ENCODE assay signal across 22 mouse cellular contexts in the genomic region with DNA sequence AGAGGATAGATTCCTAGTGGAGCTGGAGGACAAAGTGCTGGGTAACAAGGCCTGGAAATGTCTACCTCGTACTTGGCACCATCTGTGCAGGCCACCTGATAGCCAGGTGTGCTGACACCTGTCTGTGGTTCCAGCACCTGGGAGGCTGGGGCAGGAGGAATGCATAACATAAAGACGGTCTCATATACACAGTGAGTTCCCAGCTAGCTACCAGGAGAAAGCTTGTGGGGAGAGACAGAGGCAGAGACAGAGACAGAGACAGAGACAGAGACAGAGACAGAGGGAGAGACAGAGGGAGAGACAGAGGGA.
DNase-seq lines count a peak whose midpoint lies in the region; ATAC-seq lines count a peak whose summit lies in the region.
"Had no signal": no experiment of that assay in that cellular context is flagged by ENCODE, and none has a peak within 500 bp of the region (broad histone marks: within the 10 kb centered on the region; RNA-seq: fewer than 3 reads in every experiment).

No protein-coding gene starts in this region.

- H3K27ac ChIP-seq in heart, embryonic 15.5 days = peak overlapping the region; percentile 68; the same call in 1 of the 2 replicates
- H3K27ac ChIP-seq in heart, embryonic 11.5 days (ENCODE audit: low read depth, low read length) = no peak overlapping the region
- H3K27ac ChIP-seq in kidney, embryonic 16.5 days (ENCODE audit: low read length) = peak overlapping the region; percentile 80; the same call in 1 of the 2 replicates
- peak overlapping the region; percentile 64; the same call in 1 of the 2 replicates for H3K27ac ChIP-seq in midbrain, embryonic 10.5 days (replicated peaks)
- no peak overlapping the region for H3K27ac ChIP-seq in midbrain, embryonic 16.5 days (ENCODE audit: low read length)
- 0 out of 2 replicates have a peak overlapping the region, but pooled peaks have one; percentile 8 for H3K27ac ChIP-seq in embryonic facial prominence, embryonic 10.5 days (replicated peaks)
- H3K27ac ChIP-seq: liver, embryonic 14.5 days; stomach, embryonic 15.5 days had no signal

- H3K9ac ChIP-seq in heart, embryonic 15.5 days = no peak overlapping the region
- H3K9ac ChIP-seq in heart, embryonic 11.5 days (ENCODE audit: low read depth, low read length) = no peak overlapping the region
- no peak overlapping the region for H3K9ac ChIP-seq in kidney, embryonic 16.5 days (replicated peaks; ENCODE audit: low read length)
- no peak overlapping the region for H3K9ac ChIP-seq in midbrain, embryonic 16.5 days (ENCODE audit: low read depth, low read length)
- H3K9ac ChIP-seq: forebrain, postnatal 0 days; limb, embryonic 15.5 days; liver, embryonic 14.5 days; stomach, embryonic 15.5 days had no signal

- H3K9me3 ChIP-seq in heart, embryonic 15.5 days (replicated peaks) = no peaks in the 10 kb centered on the region
- no peaks in the 10 kb centered on the region for H3K9me3 ChIP-seq in heart, embryonic 11.5 days (replicated peaks; ENCODE audit: control insufficient read depth, low read length)
- no peaks in the 10 kb centered on the region for H3K9me3 ChIP-seq in kidney, embryonic 16.5 days (ENCODE audit: low read length)
- H3K9me3 ChIP-seq in midbrain, embryonic 10.5 days (replicated peaks) = no peaks in the 10 kb centered on the region; the same call in 1 of the 2 replicates
- no peaks in the 10 kb centered on the region for H3K9me3 ChIP-seq in midbrain, embryonic 16.5 days (replicated peaks; ENCODE audit: control insufficient read depth, low read length, poor library complexity, severe bottlenecking)
- H3K9me3 ChIP-seq in embryonic facial prominence, embryonic 10.5 days = no peaks in the 10 kb centered on the region
- H3K9me3 ChIP-seq: limb, embryonic 15.5 days; stomach, embryonic 15.5 days had no signal

- no peak overlapping the region for H3K4me3 ChIP-seq in heart, embryonic 15.5 days
- no peak overlapping the region for H3K4me3 ChIP-seq in heart, embryonic 11.5 days (ENCODE audit: low read depth, low read length)
- no peak overlapping the region for H3K4me3 ChIP-seq in kidney, embryonic 16.5 days (ENCODE audit: low read length)
- H3K4me3 ChIP-seq in midbrain, embryonic 10.5 days = peak overlapping the region; percentile 11; the same call in 1 of the 2 replicates
- H3K4me3 ChIP-seq in midbrain, embryonic 16.5 days (ENCODE audit: low read depth, low read length) = no peak overlapping the region
- no peak overlapping the region for H3K4me3 ChIP-seq in embryonic facial prominence, embryonic 10.5 days
- H3K4me3 ChIP-seq: limb, embryonic 15.5 days; stomach, embryonic 15.5 days had no signal

- H3K4me2 ChIP-seq in heart, embryonic 15.5 days = no peak overlapping the region
- H3K4me2 ChIP-seq in heart, embryonic 11.5 days = no peak overlapping the region
- no peak overlapping the region for H3K4me2 ChIP-seq in kidney, embryonic 16.5 days (replicated peaks; ENCODE audit: low read depth, low read length)
- no peak overlapping the region for H3K4me2 ChIP-seq in midbrain, embryonic 16.5 days (ENCODE audit: low read length)
- H3K4me2 ChIP-seq: limb, embryonic 15.5 days; stomach, embryonic 15.5 days had no signal

- WGBS in heart, embryonic 15.5 days = 78% methylated on average over 2 of the region's 2 CpGs
- 72% methylated on average over 2 of the region's 2 CpGs for WGBS in heart, embryonic 11.5 days (ENCODE audit: insufficient replicate concordance)
- 45% methylated on average over 2 of the region's 2 CpGs for WGBS in kidney, embryonic 16.5 days
- WGBS in midbrain, embryonic 10.5 days = 47% methylated on average over 2 of the region's 2 CpGs
- WGBS in midbrain, embryonic 16.5 days = 53% methylated on average over 2 of the region's 2 CpGs
- 52% methylated on average over 2 of the region's 2 CpGs for WGBS in embryonic facial prominence, embryonic 10.5 days

- H3K27me3 ChIP-seq in heart, embryonic 15.5 days = no peaks in the 10 kb centered on the region
- no peaks in the 10 kb centered on the region for H3K27me3 ChIP-seq in heart, embryonic 11.5 days (ENCODE audit: control insufficient read depth, insufficient read depth, low read length)
- H3K27me3 ChIP-seq in kidney, embryonic 16.5 days (ENCODE audit: insufficient read depth, low read length) = no peaks in the 10 kb centered on the region
- H3K27me3 ChIP-seq in midbrain, embryonic 10.5 days (ENCODE audit: low read depth, poor library complexity, severe bottlenecking) = peaks cover 43% of the 10 kb centered on the region
- no peaks in the 10 kb centered on the region for H3K27me3 ChIP-seq in midbrain, embryonic 16.5 days (ENCODE audit: control insufficient read depth, insufficient read depth, low read depth, low read length)
- H3K27me3 ChIP-seq in embryonic facial prominence, embryonic 10.5 days (replicated peaks; ENCODE audit: low read depth, poor library complexity, severe bottlenecking) = peaks cover 16% of the 10 kb centered on the region; the same call in 1 of the 2 replicates
- H3K27me3 ChIP-seq: limb, embryonic 15.5 days; stomach, embryonic 15.5 days had no signal

- DNase-seq in kidney, postnatal 14 days = no peak
- no peak for DNase-seq in midbrain, embryonic 10.5 days (ENCODE audit: low spot score)
- DNase-seq in embryonic facial prominence, embryonic 10.5 days (ENCODE audit: low spot score) = peak; percentile 36
- DNase-seq in cerebellum, adult 9-10 months = no peak
- DNase-seq: cerebellum, adult 2 months; cerebellum, postnatal 36 days; forebrain, postnatal 0 days; gastrocnemius, postnatal 25 days; layer of hippocampus, adult 9-11 months; lung, postnatal 4 days; right cerebral cortex, adult 18-20 months; right cerebral cortex, postnatal 4 days; thymus, adult 18-20 months; thymus, postnatal 36 days had no signal

- no peaks in the 10 kb centered on the region for H3K36me3 ChIP-seq in heart, embryonic 15.5 days
- H3K36me3 ChIP-seq in heart, embryonic 11.5 days (ENCODE audit: control insufficient read depth, insufficient read depth, low read length) = no peaks in the 10 kb centered on the region
- H3K36me3 ChIP-seq in kidney, embryonic 16.5 days (ENCODE audit: insufficient read depth, low read length) = no peaks in the 10 kb centered on the region
- no peaks in the 10 kb centered on the region for H3K36me3 ChIP-seq in midbrain, embryonic 10.5 days
- H3K36me3 ChIP-seq in midbrain, embryonic 16.5 days (ENCODE audit: control insufficient read depth, insufficient read depth, low read length) = no peaks in the 10 kb centered on the region
- H3K36me3 ChIP-seq in embryonic facial prominence, embryonic 10.5 days (replicated peaks) = no peaks in the 10 kb centered on the region
- H3K36me3 ChIP-seq: limb, embryonic 15.5 days; stomach, embryonic 15.5 days had no signal

- no peak for ATAC-seq in heart, embryonic 15.5 days (replicated peaks; ENCODE audit: insufficient number of reproducible peaks, insufficient read depth, low FRiP score, low read depth)
- ATAC-seq in heart, embryonic 11.5 days (replicated peaks; ENCODE audit: insufficient number of reproducible peaks, low FRiP score, low TSS enrichment) = no peak
- ATAC-seq in kidney, embryonic 16.5 days (ENCODE audit: low FRiP score, low TSS enrichment) = no peak; the same call in 1 of the 2 replicates
- no peak for ATAC-seq in midbrain, embryonic 16.5 days
- ATAC-seq: CD4-positive, CD25-positive, alpha-beta regulatory T cell, adult 4 months; forebrain, postnatal 0 days had no signal

- H3K4me1 ChIP-seq in heart, embryonic 15.5 days (replicated peaks) = peaks cover 18% of the 10 kb centered on the region
- H3K4me1 ChIP-seq in heart, embryonic 11.5 days (ENCODE audit: control insufficient read depth, insufficient read depth, low read length) = no peaks in the 10 kb centered on the region; the same call in 1 of the 2 replicates
- H3K4me1 ChIP-seq in kidney, embryonic 16.5 days (ENCODE audit: insufficient read depth, low read length) = peaks cover 12% of the 10 kb centered on the region; the same call in 1 of the 2 replicates
- peaks cover 18% of the 10 kb centered on the region for H3K4me1 ChIP-seq in midbrain, embryonic 10.5 days
- peaks cover 3% of the 10 kb centered on the region; the same call in 1 of the 2 replicates for H3K4me1 ChIP-seq in midbrain, embryonic 16.5 days (ENCODE audit: control insufficient read depth, insufficient read depth, low read length)
- peaks cover 12% of the 10 kb centered on the region for H3K4me1 ChIP-seq in embryonic facial prominence, embryonic 10.5 days
- H3K4me1 ChIP-seq: stomach, embryonic 15.5 days had no signal

Comparison
In these comparisons a context has a peak if more than half of its experiments do, and no peak if none do; other contexts are left out.
1. H3K27ac ChIP-seq: peak in heart, embryonic 15.5 days (single experiment), kidney, embryonic 16.5 days (single experiment), midbrain, embryonic 10.5 days (single experiment) and embryonic facial prominence, embryonic 10.5 days (single experiment); none in heart, embryonic 11.5 days (single experiment) and midbrain, embryonic 16.5 days (single experiment).